Mouse (Mus musculus) olfactory bulb, adult 2 months (tissue): ENCODE measurements around the gene Nanp.

ENCODE experiments used
- CTCF ChIP-seq: fragments of 200-500 bp; IDR thresholded peaks from 2 replicates; pipeline ENCODE4 v1.5.1; 2012; ENCODE audit warnings: low read depth, mild to moderate bottlenecking, low read length, moderate library complexity; ENCODE audit not compliant: insufficient read depth
- POLR2A ChIP-seq: fragments of 200-500 bp; IDR thresholded peaks from 2 replicates; pipeline ENCODE4 v1.6.1; 2012; ENCODE audit warnings: mild to moderate bottlenecking, low read depth, low read length, moderate library complexity; ENCODE audit not compliant: insufficient read depth

DNA sequence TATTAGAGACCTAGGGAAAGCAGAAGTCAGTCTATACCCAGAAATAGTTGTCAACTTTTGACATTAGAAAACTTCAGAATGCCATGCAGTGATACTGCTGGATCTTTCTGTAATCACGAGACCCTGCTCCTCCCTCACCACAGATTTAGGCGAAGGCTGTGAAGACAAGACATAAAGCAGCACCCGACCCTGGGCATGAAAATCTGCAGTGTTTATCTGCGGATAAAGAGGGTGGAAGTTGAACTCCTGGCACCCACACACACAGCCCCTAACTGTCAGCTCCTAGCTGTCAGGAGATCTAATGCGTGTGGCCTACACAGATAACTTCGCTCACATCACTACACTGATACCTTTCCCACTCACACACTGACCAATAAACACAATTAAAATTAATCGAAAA is 57.7 kb downstream of the Nanp start:
- no peak for TF ChIP-seq CTCF
- TF ChIP-seq POLR2A = no peak
